Mouse (Mus musculus) bone marrow, adult 2 months (tissue): Measurements from ENCODE around the gene Ruvbl2. TPM values are rescaled to one million over a fixed set of nuclear protein-coding genes. Genes with fewer than 3 reads are reported as not detected.

ENCODE experiments used
- H3K27ac ChIP-seq: fragments of 200-500 bp; 2 replicates; pipeline ENCODE4 v1.5.1; 2012; ENCODE audit warnings: low read depth, mild to moderate bottlenecking, control low read depth, inconsistent platforms, low read length; ENCODE audit not compliant: control insufficient read depth, poor library complexity, insufficient read depth
- H3K4me1 ChIP-seq: fragments of 200-500 bp; 2 replicates; pipeline ENCODE4 v1.6.1; 2011; ENCODE audit warnings: low read length; ENCODE audit not compliant: control insufficient read depth, insufficient read depth
- H3K4me3 ChIP-seq: fragments of 200-500 bp; replicated peaks from 2 replicates; pipeline ENCODE3; 2011; ENCODE audit warnings: mild to moderate bottlenecking, low read depth, low read length, control low read depth; ENCODE audit not compliant: control insufficient read depth
- CTCF ChIP-seq: fragments of 200-500 bp; IDR thresholded peaks from 2 replicates; pipeline ENCODE4 v1.5.1; 2011; ENCODE audit warnings: low read length, control low read depth; ENCODE audit not compliant: control insufficient read depth, insufficient read depth
- POLR2A ChIP-seq: fragments of 200-500 bp; IDR thresholded peaks from 2 replicates; pipeline ENCODE4 v1.6.1; 2011; ENCODE audit warnings: low read depth, mild to moderate bottlenecking, control low read depth, low read length, borderline replicate concordance; ENCODE audit not compliant: control insufficient read depth
- WGBS: fragments of 180-500 bp; shearing (Covaris S2); methylation state at CpG from one replicate; pipeline ENCODE4 v1.1.7; 2018; 5-methylcytosine and 5-hydroxymethylcytosine counted together
- polyA plus RNA-seq: library from polyadenylated mRNA; stranded (reverse); fragments of >200 nt; gene quantifications from 2 replicates; pipeline ENCODE4 v1.2.4, GENCODE M21; 2011; ENCODE audit warnings: low replicate concordance; ENCODE audit not compliant: missing spikeins, insufficient read depth, insufficient read length

Ruvbl2 gene
- polyA plus RNA-seq, 1 experiment: 61.4 TPM

- Histone ChIP-seq H3K27ac (no peak overlapping the region), H3K4me3 (no peak overlapping the region), H3K4me1 (no peaks in the 10 kb centered on the region)
- 4% methylated on average over 27 of the region's 27 CpGs for WGBS
- TF ChIP-seq CTCF: no peak
Measured at GRCm38 (mm10) chr7:45413864-45414739, 23.8 kb downstream of the Ruvbl2 start.

GRCm38 (mm10) chr7:45413113-45413863 lies 24.6 kb downstream of the Ruvbl2 start, which contains the start of gene Ntf5:
Gene Ntf5, plus strand, starts transcription at chr7:45413695.
- no peaks in the 10 kb centered on the region for H3K4me1 ChIP-seq
- TF ChIP-seq CTCF (no peak), POLR2A (no peak)
- WGBS: 8% methylated on average over 40 of the region's 45 CpGs
- H3K4me3 ChIP-seq: no peak within 1 kb of the TSS
- H3K27ac ChIP-seq: no peak within 1 kb of the TSS

GRCm38 (mm10) chr7:45412421-45412820 lies 25.5 kb downstream of the Ruvbl2 start:
- Histone ChIP-seq H3K4me1 (no peaks in the 10 kb centered on the region), H3K27ac (no peak overlapping the region), H3K4me3 (no peak overlapping the region)
- WGBS: 58% methylated on average over 2 of the region's 2 CpGs
- TF ChIP-seq CTCF (no peak), POLR2A (no peak)

- Histone ChIP-seq H3K4me1 (no peaks in the 10 kb centered on the region), H3K27ac (no peak overlapping the region), H3K4me3 (no peak overlapping the region)
- 71% methylated on average over 8 of the region's 8 CpGs for WGBS
- TF ChIP-seq POLR2A: no peak
Measured at GRCm38 (mm10) chr7:45409497-45410163, 28.3 kb downstream of the Ruvbl2 start.

- 85% methylated on average over 17 of the region's 17 CpGs for WGBS
Measured at GRCm38 (mm10) chr7:45408949-45409348, 28.9 kb downstream of the Ruvbl2 start.

GRCm38 (mm10) chr7:45408351-45408750 lies 29.5 kb downstream of the Ruvbl2 start:
- Histone ChIP-seq H3K4me3 (no peak overlapping the region), H3K4me1 (no peaks in the 10 kb centered on the region), H3K27ac (no peak overlapping the region)
- no peak for TF ChIP-seq CTCF
- TF ChIP-seq POLR2A: no peak
- 71% methylated on average over 7 of the region's 7 CpGs for WGBS

More at GRCm38 (mm10) chr7:45408949-45409348, 28.9 kb downstream of the Ruvbl2 start:
- TF ChIP-seq CTCF (no peak), POLR2A (no peak)
- Histone ChIP-seq H3K4me3 (no peak overlapping the region), H3K27ac (no peak overlapping the region), H3K4me1 (no peaks in the 10 kb centered on the region)

GRCm38 (mm10) chr7:45407836-45408235 lies 30.1 kb downstream of the Ruvbl2 start:
- Histone ChIP-seq H3K27ac (no peak overlapping the region), H3K4me1 (no peaks in the 10 kb centered on the region), H3K4me3 (no peak overlapping the region)
- TF ChIP-seq POLR2A (no peak), CTCF (no peak)
- 80% methylated on average over 10 of the region's 10 CpGs for WGBS

GRCm38 (mm10) chr7:45406157-45407156 lies 31.4 kb downstream of the Ruvbl2 start:
- no peak overlapping the region for H3K4me3 ChIP-seq
- 2% methylated on average over 114 of the region's 114 CpGs for WGBS
- no peaks in the 10 kb centered on the region for H3K4me1 ChIP-seq
- H3K27ac ChIP-seq: no peak overlapping the region
- no peak for TF ChIP-seq POLR2A
- no peak for TF ChIP-seq CTCF
